Mouse (Mus musculus) megakaryocyte, embryonic 14.5 days (primary cell): ENCODE data around the gene Mgat5b. TPM values are rescaled to one million over a fixed set of nuclear protein-coding genes. Genes with fewer than 3 reads are reported as not detected.

Experiments used
- H3K27me3 ChIP-seq: replicated peaks from 2 replicates; pipeline ENCODE3; 2012; ENCODE audit warnings: inconsistent platforms
- H3K36me3 ChIP-seq: replicated peaks from 2 replicates; pipeline ENCODE3; 2012; ENCODE audit warnings: low read length, inconsistent platforms, mixed read lengths
- H3K4me1 ChIP-seq: 2 replicates; pipeline ENCODE4 v1.6.1; 2012; ENCODE audit warnings: inconsistent platforms
- H3K4me3 ChIP-seq: replicated peaks from 2 replicates; pipeline ENCODE3; 2012; ENCODE audit warnings: moderate library complexity, mild to moderate bottlenecking, inconsistent platforms
- H3K9me3 ChIP-seq: 2 replicates; pipeline ENCODE4 v1.6.1; 2012; ENCODE audit warnings: inconsistent platforms
- FLI1 ChIP-seq: IDR thresholded peaks from 2 replicates; pipeline ENCODE4 v1.6.1; 2012; ENCODE audit warnings: low read length, inconsistent platforms, mixed read lengths
- GATA1 ChIP-seq: IDR thresholded peaks from 3 replicates; pipeline ENCODE4 v1.6.1; 2012; ENCODE audit warnings: mixed read lengths, low read length, inconsistent platforms, borderline replicate concordance
- polyA plus RNA-seq: library from polyadenylated mRNA; stranded (reverse); fragments of >175 nt; gene quantifications from 2 replicates; pipeline ENCODE4 v1.2.3, GENCODE M21; 2012; ENCODE audit warnings: low replicate concordance; ENCODE audit not compliant: insufficient read depth

Gene Mgat5b
- polyA plus RNA-seq = not detected in 2 replicates

DNA sequence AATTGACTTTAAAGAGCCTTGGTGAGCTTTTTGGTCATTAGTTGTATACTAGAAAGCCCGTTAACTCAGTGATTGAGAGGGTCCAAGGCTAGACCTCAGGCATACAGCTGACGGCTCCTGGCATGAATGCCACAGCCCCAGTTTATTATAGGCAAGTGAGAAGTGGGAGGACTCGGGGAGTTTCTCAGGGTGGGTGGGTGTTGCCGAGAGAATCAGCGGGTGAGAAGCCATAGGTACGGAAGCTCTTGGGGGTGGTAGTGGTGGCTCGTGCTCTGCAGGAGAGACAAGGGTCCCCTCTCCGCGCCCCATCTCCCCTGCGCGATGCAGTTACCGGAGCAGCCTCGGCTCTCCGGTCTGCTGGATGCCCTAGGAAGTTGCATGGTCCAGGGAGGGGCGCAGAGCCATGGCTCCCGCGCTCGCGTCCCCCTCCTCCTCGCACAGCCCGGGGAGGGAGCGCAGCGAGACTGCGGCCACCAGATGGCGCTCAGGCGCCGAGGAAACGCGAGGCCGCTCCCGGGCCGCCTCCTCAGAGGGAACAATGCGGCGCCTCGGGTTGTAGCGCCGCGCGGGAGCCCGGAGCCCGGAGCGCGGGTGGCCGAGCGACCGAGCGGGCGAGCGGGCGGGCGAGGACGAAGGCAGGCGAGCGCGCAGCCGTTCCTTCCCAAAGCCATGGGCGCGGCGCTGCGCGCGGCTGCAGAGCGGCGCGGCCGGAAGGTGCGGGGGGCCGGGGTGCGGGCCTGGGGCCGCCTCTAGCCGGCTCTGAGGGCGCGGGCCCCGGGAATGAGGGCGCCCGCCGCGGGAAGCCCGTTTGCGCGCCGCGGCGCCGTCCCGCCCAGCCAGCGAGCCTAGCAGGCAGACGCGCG lies at the start of gene Mgat5b:
Mgat5b (plus strand) TSS at position 541 of the 863 bp plus-strand sequence.
- Histone ChIP-seq H3K27me3 (peaks cover 91% of the 10 kb centered on the region), H3K4me1 (peaks cover 9% of the 10 kb centered on the region), H3K9me3 (no peaks in the 10 kb centered on the region), H3K4me3 (peak within 1 kb of the TSS; percentile 62), H3K36me3 (no peaks in the 10 kb centered on the region)
- TF ChIP-seq GATA1 (no peak), FLI1 (no peak)

GRCm38 (mm10) chr11:116869223-116869622 lies 49.4 kb upstream of the Mgat5b start:
- H3K9me3 ChIP-seq = no peaks in the 10 kb centered on the region
- H3K4me1 ChIP-seq = peaks cover 45% of the 10 kb centered on the region
- H3K36me3 ChIP-seq = peaks cover 64% of the 10 kb centered on the region
- TF ChIP-seq GATA1 = no peak
- TF ChIP-seq FLI1 = no peak
- peak overlapping the region; percentile 48 for H3K4me3 ChIP-seq
- H3K27me3 ChIP-seq = no peaks in the 10 kb centered on the region

- H3K36me3 ChIP-seq = peaks cover 64% of the 10 kb centered on the region
- H3K9me3 ChIP-seq = no peaks in the 10 kb centered on the region
- H3K4me3 ChIP-seq = peak overlapping the region; percentile 42
These were observed 49.0 kb upstream of the Mgat5b start for GRCm38 (mm10) chr11:116869641-116870040.

DNA sequence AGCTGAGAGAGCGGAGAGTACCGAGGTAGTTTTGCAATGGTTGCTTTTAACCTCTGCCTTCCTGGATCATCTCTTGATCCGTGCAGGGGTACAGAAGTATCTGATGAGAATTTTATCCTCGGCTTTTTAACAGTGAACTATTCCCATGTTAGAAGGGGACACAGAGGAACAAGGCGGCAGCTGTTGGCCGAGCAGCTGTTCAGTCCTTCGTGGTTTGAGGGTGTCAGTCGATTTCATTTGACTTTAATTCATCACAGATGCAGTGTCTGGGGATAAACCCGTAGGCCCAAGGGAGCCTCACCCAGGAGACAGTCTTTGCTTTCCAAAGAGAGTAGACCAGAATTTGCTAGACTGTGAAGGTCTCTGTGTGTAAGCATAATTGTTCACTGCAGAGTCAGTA lies 47.1 kb upstream of the Mgat5b start:
- H3K9me3 ChIP-seq = peaks cover 6% of the 10 kb centered on the region
- H3K4me1 ChIP-seq = peaks cover 36% of the 10 kb centered on the region
- H3K36me3 ChIP-seq = peaks cover 55% of the 10 kb centered on the region
- TF ChIP-seq FLI1 (no peak), GATA1 (no peak)
- no peak overlapping the region for H3K4me3 ChIP-seq
- peaks cover 3% of the 10 kb centered on the region for H3K27me3 ChIP-seq

More at GRCm38 (mm10) chr11:116869641-116870040, 49.0 kb upstream of the Mgat5b start:
- Histone ChIP-seq H3K4me1 (peaks cover 45% of the 10 kb centered on the region), H3K27me3 (no peaks in the 10 kb centered on the region)
- no peak for TF ChIP-seq GATA1

DNA sequence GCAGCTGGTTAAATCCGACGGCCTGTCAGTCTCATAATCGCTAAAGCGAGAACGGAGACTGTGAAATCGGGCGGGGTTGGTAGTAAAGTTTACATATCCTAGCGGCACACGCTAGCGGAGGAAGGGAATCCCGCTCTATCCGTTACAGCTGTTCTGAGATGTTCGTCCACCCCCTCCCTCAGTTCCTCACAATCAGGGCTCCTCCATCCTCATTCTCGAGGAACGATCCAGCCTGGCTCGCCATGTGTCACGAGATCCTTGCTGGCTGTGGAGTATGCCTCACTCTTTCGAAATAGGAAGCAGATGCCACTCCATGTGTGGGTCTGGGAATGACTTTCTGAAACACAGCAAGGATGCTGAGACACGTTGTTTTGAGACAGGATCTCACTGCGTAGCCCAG lies 44.7 kb upstream of the Mgat5b start:
- peaks cover 15% of the 10 kb centered on the region for H3K27me3 ChIP-seq
- H3K4me3 ChIP-seq = no peak overlapping the region
- TF ChIP-seq GATA1 (no peak), FLI1 (no peak)
- peaks cover 6% of the 10 kb centered on the region for H3K9me3 ChIP-seq
- peaks cover 23% of the 10 kb centered on the region for H3K4me1 ChIP-seq
- H3K36me3 ChIP-seq = peaks cover 54% of the 10 kb centered on the region

DNA sequence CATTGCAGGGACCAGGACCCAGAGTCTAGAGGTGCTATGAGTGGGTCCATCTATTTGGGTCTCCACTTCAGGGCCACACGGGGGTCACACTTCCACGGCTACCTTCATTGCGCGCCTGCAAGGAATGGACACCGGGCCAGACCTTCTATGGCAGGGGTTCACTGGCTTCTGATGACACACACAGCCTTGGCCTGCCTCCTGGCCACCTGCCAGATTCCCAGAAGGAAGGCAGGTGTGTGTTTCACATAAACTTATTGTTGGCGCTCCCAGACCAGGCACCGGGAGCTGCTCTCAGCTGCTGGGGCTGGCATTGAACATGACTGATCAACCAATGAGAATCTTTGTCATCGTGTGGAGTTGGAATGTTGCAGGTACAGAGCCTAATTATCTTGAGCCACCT lies 40.2 kb upstream of the Mgat5b start:
- Histone ChIP-seq H3K36me3 (peaks cover 22% of the 10 kb centered on the region), H3K4me1 (no peaks in the 10 kb centered on the region), H3K27me3 (peaks cover 19% of the 10 kb centered on the region), H3K4me3 (no peak overlapping the region), H3K9me3 (peaks cover 6% of the 10 kb centered on the region)
- TF ChIP-seq FLI1 = no peak
- TF ChIP-seq GATA1 = no peak

GRCm38 (mm10) chr11:116880839-116881238 lies 37.8 kb upstream of the Mgat5b start:
- Histone ChIP-seq H3K9me3 (peaks cover 3% of the 10 kb centered on the region), H3K27me3 (peaks cover 36% of the 10 kb centered on the region), H3K36me3 (peaks cover 2% of the 10 kb centered on the region), H3K4me3 (no peak overlapping the region), H3K4me1 (peaks cover 8% of the 10 kb centered on the region)
- TF ChIP-seq GATA1 (no peak), FLI1 (no peak)

GRCm38 (mm10) chr11:116881440-116881839 lies 37.2 kb upstream of the Mgat5b start:
- no peak for TF ChIP-seq FLI1
- TF ChIP-seq GATA1 = no peak
- Histone ChIP-seq H3K36me3 (no peaks in the 10 kb centered on the region), H3K4me1 (peaks cover 8% of the 10 kb centered on the region)

GRCm38 (mm10) chr11:116882446-116882845 lies 36.2 kb upstream of the Mgat5b start:
- Histone ChIP-seq H3K9me3 (no peaks in the 10 kb centered on the region), H3K4me1 (peaks cover 8% of the 10 kb centered on the region), H3K27me3 (peaks cover 46% of the 10 kb centered on the region), H3K4me3 (no peak overlapping the region), H3K36me3 (no peaks in the 10 kb centered on the region)
- TF ChIP-seq FLI1 (no peak), GATA1 (no peak)

More at GRCm38 (mm10) chr11:116881440-116881839, 37.2 kb upstream of the Mgat5b start:
- Histone ChIP-seq H3K9me3 (no peaks in the 10 kb centered on the region), H3K4me3 (no peak overlapping the region), H3K27me3 (peaks cover 38% of the 10 kb centered on the region)

DNA sequence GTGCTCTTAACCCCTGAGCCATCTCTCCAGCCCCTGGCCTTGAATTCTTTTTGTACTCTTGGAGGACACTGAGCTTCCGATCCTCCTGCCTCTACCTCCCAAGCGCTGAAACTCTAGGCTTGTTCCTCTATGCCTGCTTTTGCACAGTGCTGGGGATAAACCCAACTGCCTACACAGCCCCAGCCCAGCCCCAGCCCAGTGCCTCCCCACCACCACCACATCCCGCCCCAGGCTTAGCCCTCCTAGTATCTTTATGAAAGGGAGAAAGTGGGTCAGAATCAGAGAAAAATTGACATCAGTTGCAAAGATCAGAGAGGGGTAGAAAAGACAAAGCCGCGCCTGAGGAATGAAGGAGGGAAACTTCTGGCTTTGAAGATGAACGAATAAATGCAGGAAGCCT lies 34.6 kb upstream of the Mgat5b start:
- no peak overlapping the region for H3K4me3 ChIP-seq
- no peaks in the 10 kb centered on the region for H3K9me3 ChIP-seq
- peaks cover 48% of the 10 kb centered on the region for H3K27me3 ChIP-seq
- H3K36me3 ChIP-seq = no peaks in the 10 kb centered on the region
- no peak for TF ChIP-seq GATA1
- TF ChIP-seq FLI1 = no peak
- peaks cover 8% of the 10 kb centered on the region for H3K4me1 ChIP-seq
